Mouse (Mus musculus) liver, embryonic 13.5 days (tissue): ENCODE data around the gene Cyth2. TPM values are rescaled to one million over a fixed set of nuclear protein-coding genes. Genes with fewer than 3 reads are reported as not detected.

ENCODE experiments used
- ATAC-seq: fragments of 200-750 bp; cut with Nextera tagmentation; 2 replicates; pipeline ENCODE4 v1.8.0; 2017; ENCODE audit warnings: low read depth, mild to moderate bottlenecking, moderate number of reproducible peaks, moderate library complexity
- DNase-seq: peaks from one replicate; pipeline ENCODE4 v3.0.0; 2022
- H3K27ac ChIP-seq: fragments of 300-500 bp; sonication (generic); 2 replicates; pipeline ENCODE4 v1.5.1; 2015; ENCODE audit warnings: moderate library complexity, mild to moderate bottlenecking, inconsistent platforms
- H3K27me3 ChIP-seq: fragments of 300-500 bp; sonication (generic); 2 replicates; pipeline ENCODE4 v1.6.1; 2015; ENCODE audit warnings: mild to moderate bottlenecking, inconsistent platforms
- H3K36me3 ChIP-seq: fragments of 300-500 bp; sonication (generic); 2 replicates; pipeline ENCODE4 v1.6.1; 2015; ENCODE audit warnings: mild to moderate bottlenecking, inconsistent platforms
- H3K4me1 ChIP-seq: fragments of 300-500 bp; sonication (generic); replicated peaks from 2 replicates; pipeline ENCODE4 v1.6.1; 2015; ENCODE audit warnings: inconsistent platforms
- H3K4me2 ChIP-seq: fragments of 300-500 bp; sonication (generic); 2 replicates; pipeline ENCODE4 v1.6.1; 2015; ENCODE audit warnings: inconsistent platforms, mild to moderate bottlenecking, moderate library complexity
- H3K4me3 ChIP-seq: fragments of 300-500 bp; sonication (generic); replicated peaks from 2 replicates; pipeline ENCODE4 v1.5.1; 2015; ENCODE audit warnings: mild to moderate bottlenecking, inconsistent platforms
- H3K9ac ChIP-seq: fragments of 300-500 bp; sonication (generic); 2 replicates; pipeline ENCODE4 v1.6.1; 2015; ENCODE audit warnings: mild to moderate bottlenecking, inconsistent platforms
- H3K9me3 ChIP-seq: fragments of 300-500 bp; sonication (generic); replicated peaks from 2 replicates; pipeline ENCODE4 v1.6.1; 2016; ENCODE audit warnings: inconsistent platforms
- WGBS: fragments of 180-500 bp; shearing (Covaris S2); methylation state at CpG from one replicate; pipeline ENCODE4 v1.1.7; 2015; ENCODE audit not compliant: insufficient replicate concordance; 5-methylcytosine and 5-hydroxymethylcytosine counted together
- polyA plus RNA-seq: library from polyadenylated mRNA; unstranded; fragments of >200 nt; fragmentation: Nextera tagmentation; extraction: Ambion mirVana; gene quantifications from 2 replicates; pipeline ENCODE4 v1.2.1, GENCODE M21; 2015

The Cyth2 gene
- 36.1 and 36.6 TPM in 2 replicates for polyA plus RNA-seq

- ATAC-seq (peak; percentile 98), DNase-seq (peak; percentile 99)
- Histone ChIP-seq H3K4me1 (peaks cover 35% of the 10 kb centered on the region), H3K36me3 (peaks cover 39% of the 10 kb centered on the region), H3K9ac (peak within 1 kb of the TSS; percentile 97), H3K9me3 (no peaks in the 10 kb centered on the region), H3K27ac (peak within 1 kb of the TSS; percentile 96), H3K4me2 (peak within 1 kb of the TSS; percentile 96), H3K4me3 (peak within 1 kb of the TSS; percentile 99), H3K27me3 (0 out of 2 replicates have a peak, but pooled peaks cover 9% of the 10 kb centered on the region)
- under 1% methylated on average over 88 of the region's 92 CpGs for WGBS
Observed at GRCm38 (mm10) chr7:45813787-45814779, at the start of gene Cyth2. Gene Cyth2, minus strand, starts transcription at chr7:45814581.

GRCm38 (mm10) chr7:45862804-45863203 lies 48.4 kb upstream of the Cyth2 start:
- Histone ChIP-seq H3K27ac (no peak overlapping the region), H3K4me1 (peaks cover 10% of the 10 kb centered on the region), H3K4me2 (no peak overlapping the region), H3K27me3 (peaks cover 69% of the 10 kb centered on the region), H3K9me3 (no peaks in the 10 kb centered on the region), H3K36me3 (no peaks in the 10 kb centered on the region), H3K4me3 (no peak overlapping the region), H3K9ac (no peak overlapping the region)
- 70% methylated on average over 7 of the region's 7 CpGs for WGBS
- ATAC-seq (no peak), DNase-seq (no peak)

GRCm38 (mm10) chr7:45859008-45859407 lies 44.6 kb upstream of the Cyth2 start:
- Histone ChIP-seq H3K4me1 (peaks cover 10% of the 10 kb centered on the region), H3K27me3 (peaks cover 74% of the 10 kb centered on the region), H3K27ac (no peak overlapping the region), H3K9me3 (no peaks in the 10 kb centered on the region), H3K36me3 (no peaks in the 10 kb centered on the region), H3K4me2 (no peak overlapping the region), H3K4me3 (no peak overlapping the region), H3K9ac (no peak overlapping the region)
- DNase-seq: no peak
- no peak for ATAC-seq
- 38% methylated on average over 4 of the region's 4 CpGs for WGBS

GRCm38 (mm10) chr7:45856950-45857901 lies 42.8 kb upstream of the Cyth2 start:
- Histone ChIP-seq H3K36me3 (no peaks in the 10 kb centered on the region), H3K27ac (no peak overlapping the region), H3K4me1 (peaks cover 10% of the 10 kb centered on the region), H3K27me3 (peaks cover 67% of the 10 kb centered on the region), H3K9me3 (no peaks in the 10 kb centered on the region), H3K4me3 (peak overlapping the region; percentile 32), H3K4me2 (peak overlapping the region; percentile 51), H3K9ac (no peak overlapping the region)
- no peak for DNase-seq
- no peak for ATAC-seq
- WGBS: 3% methylated on average over 30 of the region's 30 CpGs

- H3K36me3 ChIP-seq: no peaks in the 10 kb centered on the region
- no peak for DNase-seq
- H3K4me2 ChIP-seq: no peak overlapping the region
- H3K9ac ChIP-seq: no peak overlapping the region
- no peaks in the 10 kb centered on the region for H3K9me3 ChIP-seq
- no peak overlapping the region for H3K27ac ChIP-seq
- no peak overlapping the region for H3K4me3 ChIP-seq
- H3K4me1 ChIP-seq: peaks cover 10% of the 10 kb centered on the region
- no peak for ATAC-seq
- WGBS: 70% methylated on average over 12 of the region's 12 CpGs
- H3K27me3 ChIP-seq: peaks cover 45% of the 10 kb centered on the region
Observed at GRCm38 (mm10) chr7:45853089-45853488, 38.7 kb upstream of the Cyth2 start.

GRCm38 (mm10) chr7:45850661-45851060 lies 36.3 kb upstream of the Cyth2 start:
- Histone ChIP-seq H3K4me1 (no peaks in the 10 kb centered on the region), H3K4me3 (no peak overlapping the region), H3K9ac (no peak overlapping the region), H3K27ac (no peak overlapping the region), H3K36me3 (no peaks in the 10 kb centered on the region), H3K4me2 (no peak overlapping the region), H3K27me3 (peaks cover 25% of the 10 kb centered on the region), H3K9me3 (no peaks in the 10 kb centered on the region)
- DNase-seq: no peak
- no peak for ATAC-seq
- 46% methylated on average over 3 of the region's 3 CpGs for WGBS

GRCm38 (mm10) chr7:45848447-45849027 lies 34.2 kb upstream of the Cyth2 start:
- Histone ChIP-seq H3K27ac (no peak overlapping the region), H3K27me3 (peaks cover 27% of the 10 kb centered on the region), H3K36me3 (no peaks in the 10 kb centered on the region), H3K9me3 (no peaks in the 10 kb centered on the region), H3K4me1 (no peaks in the 10 kb centered on the region), H3K9ac (no peak overlapping the region), H3K4me3 (no peak overlapping the region), H3K4me2 (no peak overlapping the region)
- DNase-seq (no peak), ATAC-seq (no peak)
- WGBS: 35% methylated on average over 6 of the region's 6 CpGs

- Histone ChIP-seq H3K4me1 (no peaks in the 10 kb centered on the region), H3K4me2 (no peak overlapping the region), H3K27ac (no peak overlapping the region), H3K27me3 (peaks cover 50% of the 10 kb centered on the region), H3K9ac (no peak overlapping the region), H3K9me3 (no peaks in the 10 kb centered on the region), H3K36me3 (no peaks in the 10 kb centered on the region), H3K4me3 (no peak overlapping the region)
- WGBS: 58% methylated on average over 10 of the region's 10 CpGs
- no peak for ATAC-seq
- no peak for DNase-seq
Observed at GRCm38 (mm10) chr7:45842950-45843744, 28.8 kb upstream of the Cyth2 start.

- Histone ChIP-seq H3K9ac (no peak overlapping the region), H3K27me3 (peaks cover 68% of the 10 kb centered on the region)
- DNase-seq: no peak
Observed at GRCm38 (mm10) chr7:45833924-45834323, 19.5 kb upstream of the Cyth2 start.

GRCm38 (mm10) chr7:45833148-45833790 lies 18.9 kb upstream of the Cyth2 start:
- Histone ChIP-seq H3K4me2 (peak overlapping the region; percentile 47), H3K27me3 (peaks cover 64% of the 10 kb centered on the region), H3K9me3 (no peaks in the 10 kb centered on the region), H3K9ac (no peak overlapping the region), H3K4me3 (peak overlapping the region; percentile 43), H3K4me1 (peaks cover 36% of the 10 kb centered on the region), H3K27ac (no peak overlapping the region), H3K36me3 (peaks cover 14% of the 10 kb centered on the region)
- no peak for ATAC-seq
- WGBS: 1% methylated on average over 80 of the region's 86 CpGs
- DNase-seq: no peak

More at GRCm38 (mm10) chr7:45833924-45834323, 19.5 kb upstream of the Cyth2 start:
- ATAC-seq: no peak
- Histone ChIP-seq H3K4me3 (peak overlapping the region; percentile 43), H3K9me3 (no peaks in the 10 kb centered on the region), H3K36me3 (peaks cover 7% of the 10 kb centered on the region), H3K4me1 (peaks cover 36% of the 10 kb centered on the region), H3K27ac (no peak overlapping the region), H3K4me2 (peak overlapping the region; percentile 47)
- WGBS: 5% methylated on average over 31 of the region's 31 CpGs
